Mouse (Mus musculus) hindbrain, postnatal 0 days (tissue): ENCODE data around the gene Sypl. TPM values are rescaled to one million over a fixed set of nuclear protein-coding genes. Genes with fewer than 3 reads are reported as not detected.

Experiments
- ATAC-seq: fragments of 200-750 bp; cut with Nextera tagmentation; 2 replicates; pipeline ENCODE4 v1.8.0; 2017; ENCODE audit warnings: mild to moderate bottlenecking, moderate TSS enrichment, moderate library complexity
- DNase-seq: peaks from one replicate; pipeline ENCODE4 v3.0.0-alpha.2; 2015; ENCODE audit warnings: low spot score
- H3K27ac ChIP-seq: fragments of 300-500 bp; sonication (generic); 2 replicates; pipeline ENCODE4 v1.5.1; 2014; ENCODE audit warnings: mild to moderate bottlenecking
- H3K27me3 ChIP-seq: fragments of 300-500 bp; sonication (generic); 2 replicates; pipeline ENCODE4 v1.6.1; 2014; ENCODE audit warnings: low read length, mixed read lengths; ENCODE audit not compliant: insufficient read depth
- H3K36me3 ChIP-seq: fragments of 300-500 bp; sonication (generic); 2 replicates; pipeline ENCODE4 v1.6.1; 2014; ENCODE audit warnings: low read length, mixed read lengths; ENCODE audit not compliant: insufficient read depth
- H3K4me1 ChIP-seq: fragments of 300-500 bp; sonication (generic); 2 replicates; pipeline ENCODE4 v1.6.1; 2014; ENCODE audit warnings: antibody characterized with exemption, low read length, mixed read lengths; ENCODE audit not compliant: insufficient read depth
- H3K4me2 ChIP-seq: fragments of 300-500 bp; sonication (generic); 2 replicates; pipeline ENCODE4 v1.6.1; 2014; ENCODE audit warnings: low read depth, mild to moderate bottlenecking, low read length, moderate library complexity, mixed read lengths
- H3K4me3 ChIP-seq: fragments of 300-500 bp; sonication (generic); 2 replicates; pipeline ENCODE4 v1.5.1; 2014; ENCODE audit warnings: low read length
- H3K9ac ChIP-seq: fragments of 300-500 bp; sonication (generic); replicated peaks from 2 replicates; pipeline ENCODE4 v1.6.1; 2014; ENCODE audit warnings: mild to moderate bottlenecking, low read length, moderate library complexity, mixed read lengths
- H3K9me3 ChIP-seq: fragments of 300-500 bp; sonication (generic); 2 replicates; pipeline ENCODE4 v1.6.1; 2016; ENCODE audit warnings: low read length, mixed read lengths
- CTCF ChIP-seq: IDR thresholded peaks from 2 replicates; pipeline ENCODE4 v1.5.1; 2016; ENCODE audit warnings: antibody characterized with exemption, control low read depth, low read depth
- WGBS: fragments of 180-500 bp; shearing (Covaris S2); extraction: QIAGEN DNeasy Blood & Tissue Kit; methylation state at CpG from one replicate; pipeline ENCODE4 v1.1.7; 2014; 5-methylcytosine and 5-hydroxymethylcytosine counted together
- polyA plus RNA-seq: library from polyadenylated mRNA; unstranded; fragments of >200 nt; fragmentation: Nextera tagmentation; extraction: Ambion mirVana; gene quantifications from 2 replicates; pipeline ENCODE4 v1.2.1, GENCODE M21; 2015
- total RNA-seq: library from RNA; depleted of rRNA; stranded (reverse); fragments of >200 nt; gene quantifications from 2 replicates; pipeline ENCODE4 v1.2.3, GENCODE M21; 2014; rRNA removed

Sypl gene
- 21.5 and 22.6 TPM in 2 replicates for total RNA-seq
- 46.8 and 48.3 TPM in 2 replicates for polyA plus RNA-seq

DNA sequence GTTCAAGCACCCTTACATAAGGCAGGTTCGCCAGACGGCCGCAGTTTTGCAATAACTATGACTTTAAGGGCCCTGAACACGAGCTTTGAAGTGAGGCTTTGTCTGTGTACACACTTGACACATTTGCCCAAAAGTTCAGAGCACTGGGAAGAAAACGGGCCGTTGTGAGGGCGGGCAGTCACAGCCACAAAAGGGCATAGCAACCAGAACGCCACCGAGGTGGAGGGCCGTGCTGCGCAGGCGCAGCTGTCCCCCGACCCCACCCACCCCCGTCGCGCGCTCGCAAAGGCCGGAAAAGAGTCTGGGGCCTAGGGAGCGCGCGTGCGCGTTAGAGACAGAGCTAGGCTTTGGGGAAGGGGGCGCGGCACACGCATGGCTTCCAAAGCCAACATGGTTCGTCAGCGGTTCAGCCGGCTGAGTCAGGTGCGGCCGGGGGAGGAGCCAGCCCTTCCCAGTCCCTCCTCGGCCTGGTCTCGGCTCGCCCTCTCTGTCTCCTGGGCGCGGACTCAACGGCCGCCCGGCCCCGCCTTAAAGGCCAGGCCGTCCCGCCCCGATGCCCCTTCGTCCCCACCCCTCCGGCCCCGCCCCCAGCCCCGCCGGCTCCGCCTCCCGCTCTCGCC is at the start of gene Sypl:
Sypl (plus strand) TSS at position 296 of the 620 bp plus-strand sequence.
- peak within 1 kb of the TSS; percentile 84 for H3K4me2 ChIP-seq
- H3K27ac ChIP-seq, result peak within 1 kb of the TSS; percentile 97
- no peaks in the 10 kb centered on the region for H3K27me3 ChIP-seq
- DNase-seq, result peak; percentile 99
- under 1% methylated on average over 40 of the region's 52 CpGs for WGBS
- H3K4me1 ChIP-seq, result no peaks in the 10 kb centered on the region; the same call in 1 of the 2 replicates
- H3K9ac ChIP-seq, result peak within 1 kb of the TSS; percentile 87
- peak; percentile 97 for ATAC-seq
- peak within 1 kb of the TSS; percentile 90 for H3K4me3 ChIP-seq
- H3K36me3 ChIP-seq, result no peaks in the 10 kb centered on the region
- no peaks in the 10 kb centered on the region for H3K9me3 ChIP-seq
- no peak for TF ChIP-seq CTCF

- Histone ChIP-seq H3K27ac (no peak overlapping the region), H3K9ac (no peak overlapping the region), H3K4me2 (no peak overlapping the region), H3K4me1 (no peaks in the 10 kb centered on the region), H3K27me3 (no peaks in the 10 kb centered on the region), H3K9me3 (no peaks in the 10 kb centered on the region), H3K36me3 (no peaks in the 10 kb centered on the region), H3K4me3 (no peak overlapping the region)
- TF ChIP-seq CTCF, result no peak
- WGBS, result 51% methylated on average over 10 of the region's 10 CpGs
- DNase-seq (no peak), ATAC-seq (peak; percentile 22)
Measured at GRCm38 (mm10) chr12:32909686-32910085, 44.0 kb upstream of the Sypl start.

GRCm38 (mm10) chr12:32910092-32910491 is 43.6 kb upstream of the Sypl start:
- peak overlapping the region; percentile 24 for H3K4me3 ChIP-seq
- no peaks in the 10 kb centered on the region for H3K27me3 ChIP-seq
- DNase-seq, result peak; percentile 96
- H3K4me2 ChIP-seq, result peak overlapping the region; percentile 55
- no peaks in the 10 kb centered on the region for H3K36me3 ChIP-seq
- ATAC-seq, result peak; percentile 86
- peak; percentile 87 for TF ChIP-seq CTCF
- no peaks in the 10 kb centered on the region for H3K9me3 ChIP-seq
- H3K4me1 ChIP-seq, result no peaks in the 10 kb centered on the region
- WGBS, result 8% methylated on average over 11 of the region's 11 CpGs
- peak overlapping the region; percentile 68 for H3K27ac ChIP-seq
- no peak overlapping the region for H3K9ac ChIP-seq

- Histone ChIP-seq H3K9ac (no peak overlapping the region), H3K4me2 (peak overlapping the region; percentile 55), H3K4me3 (peak overlapping the region; percentile 24), H3K4me1 (no peaks in the 10 kb centered on the region), H3K36me3 (no peaks in the 10 kb centered on the region), H3K27ac (peak overlapping the region; percentile 68), H3K27me3 (no peaks in the 10 kb centered on the region), H3K9me3 (no peaks in the 10 kb centered on the region)
- peak; percentile 87 for DNase-seq
- TF ChIP-seq CTCF, result peak; percentile 81
- peak; percentile 78 for ATAC-seq
- 21% methylated on average over 15 of the region's 15 CpGs for WGBS
Measured at GRCm38 (mm10) chr12:32910560-32911194, 43.0 kb upstream of the Sypl start.

GRCm38 (mm10) chr12:32911569-32911968 is 42.1 kb upstream of the Sypl start:
- WGBS, result 44% methylated on average over 4 of the region's 4 CpGs

GRCm38 (mm10) chr12:32912772-32913171 is 40.9 kb upstream of the Sypl start:
- WGBS, result 83% methylated on average over 5 of the region's 5 CpGs
- Histone ChIP-seq H3K9me3 (no peaks in the 10 kb centered on the region), H3K36me3 (no peaks in the 10 kb centered on the region), H3K9ac (no peak overlapping the region), H3K4me3 (no peak overlapping the region), H3K4me2 (no peak overlapping the region), H3K4me1 (no peaks in the 10 kb centered on the region), H3K27ac (no peak overlapping the region), H3K27me3 (no peaks in the 10 kb centered on the region)
- TF ChIP-seq CTCF, result no peak
- ATAC-seq (no peak), DNase-seq (no peak)

More at GRCm38 (mm10) chr12:32911569-32911968, 42.1 kb upstream of the Sypl start:
- Histone ChIP-seq H3K4me3 (no peak overlapping the region), H3K9me3 (no peaks in the 10 kb centered on the region), H3K27me3 (no peaks in the 10 kb centered on the region), H3K9ac (no peak overlapping the region), H3K4me1 (no peaks in the 10 kb centered on the region), H3K27ac (no peak overlapping the region), H3K36me3 (no peaks in the 10 kb centered on the region), H3K4me2 (no peak overlapping the region)
- ATAC-seq (no peak), DNase-seq (no peak)
- no peak for TF ChIP-seq CTCF

DNA sequence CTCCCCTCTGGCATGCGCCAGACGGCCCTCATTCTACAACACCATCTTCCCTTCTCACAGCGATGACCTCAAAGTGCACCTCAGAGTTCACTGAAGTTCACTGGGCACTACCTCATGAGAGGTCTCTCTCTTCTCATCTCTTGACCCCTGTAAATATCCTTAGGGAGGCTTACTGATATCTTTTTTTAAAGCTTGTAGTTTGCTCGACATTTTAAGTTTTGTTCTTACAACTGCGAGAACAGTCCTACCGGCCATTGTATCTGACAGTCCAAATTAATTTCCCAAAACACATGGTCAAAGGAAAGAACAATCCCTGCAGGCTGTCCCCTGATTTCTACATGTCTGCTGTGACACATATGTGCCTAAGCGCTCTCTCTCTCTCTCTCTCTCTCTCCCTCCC is 35.0 kb upstream of the Sypl start:
- no peaks in the 10 kb centered on the region for H3K36me3 ChIP-seq
- no peak overlapping the region for H3K27ac ChIP-seq
- no peak overlapping the region for H3K9ac ChIP-seq
- H3K4me2 ChIP-seq, result no peak overlapping the region
- H3K27me3 ChIP-seq, result no peaks in the 10 kb centered on the region
- 80% methylated on average over 7 of the region's 7 CpGs for WGBS
- H3K4me1 ChIP-seq, result no peaks in the 10 kb centered on the region
- H3K4me3 ChIP-seq, result no peak overlapping the region
- H3K9me3 ChIP-seq, result no peaks in the 10 kb centered on the region
- ATAC-seq (no peak), DNase-seq (no peak)
- no peak for TF ChIP-seq CTCF
